Mouse (Mus musculus) right cerebral cortex, postnatal 10 days (tissue): ENCODE measurements around the gene Klk15.
"Not testable (repeated sequence)": the region's sequence is repeated elsewhere in the genome, so short reads cannot be mapped to it uniquely, and the experiment has no call there.

ENCODE experiments used
- DNase-seq, 2 experiments: peaks; one replicate each; pipeline ENCODE4 v3.0.0; 2021; ENCODE audit warnings: low spot score in 2 of 2

Gene Klk15

GRCm38 (mm10) chr7:43975761-43976160 is 42.2 kb downstream of the Klk15 start, which contains the start of gene Klk1b9:
Gene Klk1b9, plus strand, starts transcription at chr7:43976061.
- DNase-seq = not testable (repeated sequence)

- no peak for DNase-seq
Measured at GRCm38 (mm10) chr7:43985657-43986056, 52.1 kb downstream of the Klk15 start.
